Mouse (Mus musculus) WW6 (cell line): ENCODE measurements around the gene Ankle1.

Experiments used
- DNase-seq: peaks from one replicate; pipeline ENCODE4 v3.0.0-alpha.2; 2013; ENCODE audit warnings: low read depth, low spot score

Gene Ankle1

DNA sequence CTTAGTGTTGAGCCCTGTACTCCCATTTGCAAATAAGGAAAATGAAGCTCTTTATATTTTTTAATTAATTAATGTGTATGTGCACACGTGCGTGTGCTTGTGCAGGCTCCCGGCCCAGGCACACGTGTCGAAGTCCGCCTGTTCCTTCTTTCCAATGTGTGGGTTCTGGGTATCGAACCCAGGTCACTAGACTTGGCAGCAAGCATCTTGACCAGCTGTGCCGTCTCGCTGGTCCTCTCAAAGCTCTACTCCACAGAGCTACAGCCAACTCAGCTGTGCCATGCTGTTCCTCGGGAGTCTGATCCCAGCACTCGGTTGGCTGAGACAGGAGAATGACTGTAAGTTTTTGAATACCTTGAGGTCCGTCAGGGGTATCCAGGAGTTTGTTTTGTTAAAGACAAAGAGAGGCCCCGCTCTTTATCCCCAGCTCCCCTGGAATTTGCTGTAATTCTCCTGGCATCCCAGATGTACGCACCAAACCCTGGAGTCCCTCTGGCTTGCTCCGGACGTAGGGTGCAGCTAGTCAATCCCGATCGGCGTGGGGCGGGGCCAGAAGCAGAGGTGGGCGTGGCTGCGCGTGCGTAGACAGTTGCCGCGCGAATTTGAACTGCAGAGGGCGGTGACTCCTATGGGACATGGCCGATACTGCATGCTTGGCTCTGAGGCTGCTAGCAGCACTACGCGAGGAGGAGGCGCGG, at the start of gene Ankle1:
TSS of gene Ankle1 (plus strand) at position 610 of the 698 bp plus-strand sequence.
- peak; percentile 96 for DNase-seq

DNA sequence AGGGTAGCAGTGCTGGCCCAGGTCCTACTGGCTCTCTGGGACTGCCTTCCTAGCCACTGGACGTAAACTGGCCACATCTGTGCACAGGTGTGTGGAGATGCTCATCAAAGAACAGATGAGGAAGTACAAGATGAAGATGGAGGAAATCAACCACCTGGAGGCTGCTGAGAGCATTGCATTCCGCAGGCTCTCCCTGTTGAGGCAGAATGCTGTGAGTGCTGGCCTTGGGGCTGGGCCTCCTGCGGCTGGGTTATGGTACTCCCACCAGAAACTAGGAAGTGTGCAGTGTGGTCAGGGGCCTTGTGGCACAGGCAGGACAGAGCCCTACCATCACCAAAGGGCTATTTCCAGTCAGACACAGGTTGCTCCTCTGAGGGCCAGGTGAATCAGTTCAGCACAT, 47.8 kb upstream of the Ankle1 start:
- no peak for DNase-seq

DNA sequence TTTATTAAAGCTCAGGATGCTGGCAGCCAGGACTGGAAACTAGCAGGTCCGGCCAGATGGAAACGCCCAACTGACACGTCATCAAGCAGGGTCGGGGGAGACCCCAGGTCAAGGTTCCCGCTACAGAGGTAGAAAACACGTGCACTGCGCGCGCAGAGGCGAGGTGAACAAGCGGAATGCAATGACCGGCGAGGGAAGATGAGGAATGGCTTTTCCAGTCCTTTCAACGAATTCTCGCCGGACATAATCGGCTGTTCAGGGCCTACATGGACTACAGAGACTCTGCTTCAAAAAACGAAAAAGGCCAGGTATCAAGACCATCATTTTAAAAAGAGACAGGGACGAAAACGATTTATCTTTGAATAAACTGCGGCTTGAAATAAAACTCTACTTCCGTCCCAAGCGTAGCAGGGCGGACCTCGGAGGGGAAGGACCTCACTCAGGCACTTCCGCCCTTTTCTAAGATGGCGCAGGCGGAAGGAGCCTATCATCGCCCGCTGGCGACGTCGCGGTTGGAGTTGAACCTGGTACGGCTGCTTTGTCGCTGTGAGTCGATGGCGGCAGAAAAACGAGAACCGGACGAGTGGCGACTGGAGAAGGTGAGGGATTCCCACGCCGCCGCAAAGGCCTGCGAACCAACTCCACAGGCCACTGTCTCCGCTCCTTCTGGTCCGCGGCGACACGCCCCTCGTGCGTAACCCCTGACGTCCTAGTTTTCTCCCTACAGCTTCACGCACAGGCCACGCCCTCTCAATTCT, 38.9 kb upstream of the Ankle1 start, which contains the start of gene Use1:
TSS of gene Use1 (plus strand) at position 78 of the 758 bp plus-strand sequence.
- DNase-seq, result peak; percentile 97

DNA sequence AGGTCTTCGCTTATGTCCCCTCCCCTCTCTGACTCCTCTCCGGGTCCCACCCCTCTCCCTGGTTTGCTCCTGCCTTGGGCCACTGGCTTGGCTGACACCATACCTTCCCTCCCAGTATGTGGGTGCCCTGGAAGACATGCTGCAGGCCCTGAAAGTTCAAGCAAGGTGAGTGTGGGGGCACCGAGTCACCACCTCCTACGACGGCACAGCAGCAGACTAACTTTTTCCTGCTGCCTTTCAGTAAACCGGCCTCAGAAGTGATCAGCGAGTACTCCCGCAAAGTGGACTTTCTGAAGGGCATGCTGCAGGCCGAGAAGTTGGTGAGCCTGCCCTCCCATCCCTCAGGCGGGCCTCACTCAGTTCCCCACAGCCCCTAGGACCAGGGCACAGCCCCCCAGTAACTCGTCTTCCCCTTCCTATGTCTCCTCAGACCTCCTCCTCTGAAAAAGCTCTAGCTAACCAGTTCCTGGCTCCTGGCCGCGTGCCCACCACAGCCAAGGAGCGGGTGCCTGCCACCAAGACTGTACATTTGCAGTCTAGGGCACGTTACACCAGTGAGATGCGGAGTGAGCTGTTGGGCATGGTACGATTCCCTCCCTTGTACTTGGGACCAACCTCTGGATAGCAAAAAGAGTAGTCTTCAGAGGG, 38.2 kb upstream of the Ankle1 start:
- DNase-seq, result no peak

DNA sequence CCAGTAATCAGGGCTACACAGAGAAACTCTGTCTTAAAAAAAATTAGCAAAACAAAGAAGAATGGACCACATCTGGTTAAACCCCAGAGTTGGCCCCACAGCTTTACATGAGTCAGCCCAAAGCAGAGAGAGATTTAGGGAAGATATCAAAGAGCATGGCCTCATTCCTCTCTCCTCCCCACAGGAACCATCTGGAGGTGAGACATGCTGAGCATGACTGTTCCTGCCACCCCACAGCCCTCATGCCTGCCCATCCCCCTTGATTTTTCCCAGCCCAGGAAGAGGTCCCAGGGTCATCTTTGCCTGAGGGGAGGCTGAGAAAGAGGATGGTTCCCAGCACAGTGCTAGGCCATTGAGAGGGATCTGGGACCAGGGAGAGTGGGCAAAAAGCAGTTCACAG, 37.4 kb upstream of the Ankle1 start:
- DNase-seq, result no peak

DNA sequence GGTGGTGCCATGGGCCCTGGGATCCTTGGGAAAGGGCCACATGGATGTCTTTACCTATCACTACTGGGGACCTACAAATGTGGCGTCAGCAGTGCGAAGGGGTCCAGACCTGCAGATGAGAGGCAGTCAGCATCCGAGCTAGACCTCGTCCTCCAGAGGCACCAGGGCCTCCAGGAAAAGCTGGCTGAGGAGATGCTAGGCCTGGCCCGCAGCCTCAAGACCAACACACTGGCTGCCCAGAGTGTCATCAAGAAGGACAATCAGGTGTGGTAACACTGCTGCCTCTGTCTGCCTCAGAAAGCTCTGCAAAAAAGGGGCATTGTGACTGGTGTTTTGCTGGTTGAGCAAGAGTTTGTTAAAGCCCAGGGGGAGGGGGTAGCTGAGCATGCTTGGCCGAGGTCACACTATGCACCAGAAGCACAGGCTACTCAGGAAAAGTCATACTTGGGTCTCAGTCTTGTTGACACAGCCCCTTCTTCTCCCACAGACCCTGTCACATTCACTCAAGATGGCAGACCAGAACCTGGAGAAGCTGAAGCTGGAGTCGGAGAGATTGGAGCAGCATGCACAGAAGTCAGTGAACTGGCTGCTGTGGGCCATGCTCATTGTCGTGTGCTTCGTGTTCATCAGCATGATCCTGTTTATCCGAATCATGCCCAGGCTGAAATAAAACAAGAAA, 36.6 kb upstream of the Ankle1 start:
- DNase-seq, result no peak

DNA sequence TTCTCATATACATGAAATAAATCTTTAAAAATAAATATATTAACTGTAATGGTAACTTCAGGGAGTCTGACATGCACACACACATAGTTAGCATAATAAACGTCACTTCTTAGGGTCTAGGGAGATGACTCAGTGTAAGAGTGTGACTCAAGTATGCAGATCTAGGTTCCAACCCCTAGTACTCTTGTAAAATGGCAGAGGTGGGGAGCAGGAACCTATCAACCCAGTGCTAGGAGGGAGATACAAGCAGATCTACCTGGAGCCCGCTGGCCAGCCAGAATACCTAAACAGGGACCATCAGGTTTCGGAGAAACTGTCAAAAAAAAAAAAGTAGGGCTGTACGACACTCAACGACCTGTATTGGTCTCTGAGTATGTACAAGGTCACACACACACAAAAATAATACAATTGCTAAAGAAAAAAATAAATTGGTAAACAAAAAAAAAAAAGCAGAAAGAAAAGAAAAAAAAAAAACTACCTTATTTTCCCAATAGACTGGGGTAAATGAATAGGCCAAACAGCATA, 35.0 kb upstream of the Ankle1 start:
- DNase-seq, result no peak

DNA sequence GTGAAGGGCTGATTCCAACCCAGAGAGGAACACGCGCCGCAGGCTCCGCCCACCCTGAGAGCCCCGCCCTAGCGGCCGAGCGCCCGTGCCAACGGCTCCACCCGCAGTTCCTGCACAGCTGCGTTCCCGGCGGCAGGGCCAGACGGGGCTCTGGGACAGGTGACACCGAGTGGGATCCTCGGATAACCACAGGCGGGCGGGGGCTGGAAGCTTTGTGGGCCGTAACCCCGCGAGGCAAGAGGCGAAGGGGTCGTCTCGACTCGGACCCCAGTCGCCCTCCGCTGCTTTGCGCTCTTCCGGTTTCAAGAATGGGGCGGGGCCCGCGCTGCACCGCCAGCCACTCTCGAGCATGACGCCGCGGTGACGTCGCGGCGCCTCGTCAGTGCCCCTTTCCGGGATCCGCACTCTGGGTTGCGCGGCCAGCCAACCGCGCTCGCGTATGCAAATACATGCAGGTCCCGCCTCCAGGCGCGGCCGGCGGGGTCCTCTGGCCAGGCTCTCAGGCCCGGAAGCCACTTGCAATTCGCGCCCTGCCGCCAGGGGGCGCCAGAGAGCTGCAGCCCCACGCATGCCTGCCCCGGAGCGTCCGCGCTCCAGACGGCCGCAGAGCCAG, 34.5 kb upstream of the Ankle1 start, which contains the start of gene Ocel1:
TSS of gene Ocel1 (plus strand) at position 63 of the 613 bp plus-strand sequence.
- peak; percentile 100 for DNase-seq

DNA sequence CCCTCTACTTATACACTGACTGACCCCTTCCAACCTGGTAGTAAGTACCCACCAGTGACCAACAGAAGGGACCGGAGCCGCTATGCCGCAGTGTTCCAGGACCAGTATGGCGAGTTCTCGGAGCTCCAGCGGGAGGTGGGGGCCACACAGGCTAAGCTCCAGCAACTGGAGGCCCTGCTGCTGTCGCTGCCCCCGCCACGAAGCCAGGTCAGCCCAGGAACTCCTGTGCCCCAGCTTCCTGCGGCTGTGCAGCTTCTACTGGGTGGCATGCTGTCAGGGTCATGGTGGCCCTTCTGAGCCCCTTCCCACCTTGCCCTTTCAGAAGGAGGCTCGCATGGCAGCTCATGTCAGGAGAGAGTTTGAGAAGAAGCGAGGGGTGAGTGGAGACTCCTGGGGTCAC, 33.4 kb upstream of the Ankle1 start:
- DNase-seq, result no peak

DNA sequence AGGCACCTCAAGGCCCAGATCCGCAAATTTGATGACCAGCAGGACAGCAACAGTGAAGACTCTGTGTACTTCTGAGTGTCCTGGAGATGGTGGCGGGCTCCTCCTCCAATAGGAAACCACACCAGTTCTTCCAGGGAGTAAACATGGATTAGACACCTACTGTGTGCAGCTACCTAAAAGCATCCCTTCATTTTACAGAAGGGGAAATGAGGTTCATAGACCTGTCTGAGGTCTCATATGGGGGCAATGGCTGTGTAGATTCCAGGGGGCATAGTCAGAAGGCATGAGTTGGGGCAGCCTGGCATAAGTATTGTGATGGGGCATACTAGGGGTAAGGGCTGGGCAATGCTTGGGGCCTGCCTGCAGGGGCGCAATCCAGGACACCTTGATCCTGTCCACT, 32.8 kb upstream of the Ankle1 start:
- no peak for DNase-seq

DNA sequence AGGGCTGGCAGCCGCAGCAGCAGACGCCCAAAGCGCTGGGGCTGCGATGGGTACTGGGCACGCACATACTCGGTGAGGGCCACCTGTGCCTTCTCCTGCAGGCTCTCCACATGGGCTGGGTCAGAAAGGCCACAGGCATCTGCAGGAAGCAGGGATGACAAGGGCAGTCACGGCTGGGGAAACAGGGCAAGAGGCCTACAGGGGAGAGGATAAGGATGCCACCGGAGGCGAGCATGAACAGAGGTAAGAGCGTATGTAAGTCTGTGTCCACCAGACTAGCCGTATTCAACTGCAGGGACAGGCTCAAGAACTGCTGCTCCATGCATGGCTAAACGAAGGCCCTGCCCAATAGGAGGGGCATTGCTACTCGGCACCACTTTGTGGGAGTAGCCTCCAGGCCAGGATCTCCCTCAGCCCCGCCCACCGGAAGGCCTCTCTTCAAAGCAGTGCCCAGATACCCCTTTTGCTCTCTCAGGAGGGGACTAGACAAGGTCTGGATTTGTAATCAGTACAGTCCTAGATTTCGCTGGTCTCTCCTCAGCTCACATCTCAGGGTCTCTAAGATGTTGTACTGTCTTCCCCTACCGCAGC, 31.1 kb upstream of the Ankle1 start:
- DNase-seq, result no peak

DNA sequence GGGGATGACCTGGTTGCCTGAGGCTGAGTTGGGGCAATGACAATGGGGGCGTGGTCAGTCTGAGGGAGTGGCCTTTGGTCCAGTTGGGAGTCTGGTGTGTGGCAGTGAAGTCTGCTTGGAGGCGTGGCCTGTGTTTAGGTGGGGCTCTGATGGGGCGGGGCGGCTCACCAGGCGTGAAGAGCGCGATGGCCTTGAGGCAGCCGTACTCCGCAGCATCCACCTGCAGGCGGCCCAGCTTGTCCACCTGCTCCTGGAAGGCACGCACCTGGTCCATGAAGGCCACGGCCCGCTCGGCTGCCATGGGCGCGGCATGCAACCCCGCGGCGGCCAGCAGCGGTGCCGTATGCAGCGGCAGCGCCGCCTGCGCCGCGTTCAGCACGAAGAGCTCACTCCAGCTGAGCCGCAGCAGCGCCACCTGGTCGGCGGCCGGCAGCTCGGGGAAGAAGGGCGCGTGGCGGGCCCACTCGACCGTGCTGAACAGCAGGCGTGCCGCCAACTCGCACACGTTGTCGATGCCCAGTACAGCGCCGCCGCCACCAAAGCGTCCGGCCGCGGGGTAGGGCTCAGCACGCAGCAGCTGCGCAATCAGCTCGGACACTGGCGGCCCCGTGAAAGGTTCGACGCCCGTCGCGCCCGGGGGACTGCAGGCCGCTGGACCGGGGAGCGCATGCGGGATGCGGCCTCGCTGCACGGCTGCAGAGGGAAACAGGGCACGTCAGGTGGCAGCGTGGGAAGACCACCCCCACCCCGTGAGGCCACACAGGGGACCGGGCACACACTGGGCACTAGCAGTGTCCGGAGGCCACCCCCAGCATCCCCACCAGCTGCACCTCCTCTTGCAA, 30.0 kb upstream of the Ankle1 start:
- no peak for DNase-seq

DNA sequence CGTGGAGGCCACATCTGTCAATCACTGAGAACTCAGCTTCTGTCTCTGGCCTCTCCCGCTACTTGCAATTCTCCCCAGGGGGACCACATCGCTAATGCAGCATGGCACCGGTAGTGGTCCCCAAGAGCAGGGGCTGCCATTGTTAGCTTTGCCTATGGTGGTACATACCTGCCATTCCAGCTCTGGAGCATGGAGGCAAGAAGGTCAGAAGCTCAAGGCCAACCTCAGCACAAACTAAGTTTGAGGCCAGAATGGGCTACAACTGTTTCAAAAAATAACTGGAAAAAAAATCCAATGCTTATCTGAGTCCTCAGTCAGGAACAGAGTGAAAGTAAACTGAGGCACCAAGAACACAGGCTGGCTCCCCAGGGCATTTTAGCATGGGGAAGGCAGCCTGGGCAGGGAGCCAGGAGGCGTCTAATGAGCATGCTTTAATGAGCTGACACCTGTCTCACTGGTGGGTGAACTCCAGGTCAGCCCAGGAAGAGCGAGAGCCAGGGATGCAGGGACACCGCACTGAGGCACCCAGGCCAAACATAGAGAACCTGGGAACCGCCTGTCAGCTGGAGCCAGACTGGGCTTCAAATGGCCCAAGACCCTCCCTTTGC, 29.3 kb upstream of the Ankle1 start:
- DNase-seq, result no peak

DNA sequence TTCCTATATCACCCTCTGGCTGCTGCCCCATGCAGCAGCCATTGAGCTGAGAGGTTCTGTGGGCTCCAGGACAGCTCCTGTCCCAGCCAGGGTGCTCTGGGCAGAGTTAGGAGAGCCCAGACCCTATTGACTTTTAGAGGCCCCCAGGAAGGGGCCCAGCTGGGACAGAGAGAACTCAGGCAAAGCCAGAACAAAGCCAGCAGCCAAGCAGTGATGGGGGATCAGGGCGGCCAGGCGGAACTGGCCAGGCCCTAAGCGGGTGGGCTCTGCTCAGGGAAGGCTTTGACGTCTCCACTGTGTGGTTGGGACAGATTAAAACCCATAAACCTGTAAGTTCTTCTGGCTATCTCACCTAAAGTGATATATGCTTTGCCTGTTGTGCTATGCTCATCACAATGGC, 26.8 kb upstream of the Ankle1 start:
- no peak for DNase-seq

DNA sequence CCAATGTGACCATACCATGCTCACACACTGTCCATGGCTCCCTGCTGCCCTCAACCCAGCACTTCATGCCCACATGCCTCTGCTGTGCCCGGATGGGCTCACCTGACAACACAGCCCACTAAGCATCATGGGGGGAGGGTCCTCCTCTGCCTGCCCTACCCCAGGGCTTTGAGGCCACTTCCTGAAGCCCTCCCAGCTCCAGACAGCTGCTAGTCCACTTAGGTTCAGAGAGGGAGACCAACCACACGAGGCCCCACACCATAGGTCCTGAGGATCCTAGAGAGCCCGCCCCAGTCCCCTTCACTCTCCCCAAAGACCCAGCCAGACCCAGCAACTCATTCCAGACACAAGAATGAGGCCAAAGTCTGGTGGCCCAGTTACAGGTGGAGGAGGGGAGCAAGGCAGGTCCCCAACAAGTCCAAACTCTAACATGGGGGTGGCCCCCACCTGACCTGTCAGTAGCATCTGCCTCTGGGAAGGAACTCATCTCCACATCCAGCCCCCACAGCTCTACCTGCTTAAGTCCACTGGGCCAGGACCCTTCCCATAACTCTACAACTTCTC, 26.2 kb upstream of the Ankle1 start:
- DNase-seq, result no peak

DNA sequence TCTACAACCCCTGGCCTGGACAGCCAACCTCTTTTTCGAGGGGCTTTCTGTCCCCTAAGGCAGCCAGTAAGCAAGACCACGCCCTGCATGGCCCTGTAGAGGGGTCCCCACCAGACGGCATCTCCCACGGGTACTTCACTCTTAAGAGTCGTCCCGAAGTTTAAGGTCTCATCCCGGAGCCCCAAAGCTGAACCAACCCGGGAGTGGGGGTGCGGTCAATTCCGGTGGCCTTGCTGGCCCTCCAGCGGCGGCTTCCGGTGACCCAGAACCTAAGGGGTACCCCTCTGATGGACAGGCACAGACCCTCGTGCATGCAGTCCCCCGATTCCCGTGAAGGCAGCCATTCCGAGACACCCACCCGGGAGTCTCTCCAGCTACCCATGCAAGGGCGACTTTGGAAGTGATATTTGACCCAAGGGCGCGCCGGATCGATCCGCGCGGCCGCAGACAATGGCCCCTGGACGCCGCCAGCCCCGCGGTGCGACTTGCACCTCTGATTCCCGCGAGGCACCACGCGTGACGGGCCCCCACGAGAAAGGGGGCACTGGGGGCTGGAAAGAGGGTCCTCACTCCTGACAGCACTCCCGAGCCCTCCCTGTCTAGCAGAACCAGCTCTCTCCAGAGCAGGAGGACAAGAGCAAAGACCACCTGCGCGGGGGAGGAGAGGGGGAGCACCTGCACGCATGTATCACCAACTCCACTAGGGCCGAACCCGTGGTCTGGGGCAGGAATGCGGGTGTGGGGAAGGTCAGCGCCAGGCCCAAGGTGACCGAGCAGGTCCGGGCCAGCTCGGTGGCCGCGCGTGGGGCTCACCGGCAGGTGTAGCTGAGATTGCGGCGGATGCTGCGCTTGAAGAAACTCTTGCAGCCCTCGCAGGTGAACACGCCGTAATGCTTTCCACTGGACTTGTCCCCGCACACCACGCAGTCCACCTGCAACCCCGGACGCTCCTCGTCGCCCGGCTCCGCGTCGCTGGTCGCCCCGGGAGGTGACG, 25.3 kb upstream of the Ankle1 start:
- DNase-seq, result no peak

DNA sequence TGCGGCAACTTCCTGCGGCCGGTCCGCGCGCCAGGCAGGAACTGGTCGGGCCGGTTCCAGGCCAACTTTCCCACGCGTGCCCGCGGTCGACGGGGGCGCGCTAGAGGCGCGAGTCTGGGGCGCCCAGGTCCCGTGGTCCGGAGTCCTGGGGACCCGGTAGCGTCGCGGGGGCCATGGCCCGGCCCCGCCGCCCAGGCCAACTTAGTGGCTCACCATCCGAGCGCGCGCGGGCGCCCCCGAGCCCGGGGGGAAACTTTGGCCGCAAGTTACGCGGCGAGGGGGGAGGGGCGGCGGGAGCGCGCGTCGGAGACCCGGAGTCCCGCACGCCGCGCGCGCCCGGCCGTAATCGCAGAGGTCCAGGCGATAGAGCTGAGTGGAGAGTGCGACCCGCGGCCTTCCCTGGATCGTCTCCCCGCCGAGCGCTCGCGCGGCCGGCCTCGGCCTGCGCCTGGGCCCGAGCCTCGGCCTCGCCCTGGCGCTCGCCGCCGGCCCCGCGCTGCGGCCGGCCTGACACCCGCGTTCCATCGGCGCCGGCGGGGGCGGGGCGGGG, 24.3 kb upstream of the Ankle1 start, which contains the start of gene Nr2f6:
TSS of gene Nr2f6 (minus strand) at position 540 of the 550 bp plus-strand sequence.
- no peak for DNase-seq
